Mouse (Mus musculus) G1E (cell line): ENCODE results near the gene Setd2.

Experiments
- CTCF ChIP-seq: IDR thresholded peaks from 2 replicates; pipeline ENCODE4 v1.5.1; 2012; ENCODE audit warnings: low read depth, low read length, inconsistent platforms, mixed read lengths
- GATA1 ChIP-seq: IDR thresholded peaks from 2 replicates; pipeline ENCODE4 v1.6.1; 2012; ENCODE audit warnings: borderline replicate concordance, low read length, inconsistent platforms, mixed read lengths
- POLR2AphosphoS5 ChIP-seq: IDR thresholded peaks from 2 replicates; pipeline ENCODE4 v1.6.1; 2012; ENCODE audit warnings: low read depth, low read length, inconsistent platforms; ENCODE audit not compliant: insufficient replicate concordance
- TAL1 ChIP-seq: conservative IDR thresholded peaks from 2 replicates; pipeline ENCODE4 v1.6.1; 2012; ENCODE audit warnings: low read depth, low read length, inconsistent platforms, mixed read lengths

GRCm38 (mm10) chr9:110624361-110625166 is 92.2 kb downstream of the Setd2 start, which contains the start of gene Nradd:
- no peak for TF ChIP-seq CTCF
- TF ChIP-seq GATA1 = no peak
- TF ChIP-seq TAL1 = no peak
- TF ChIP-seq POLR2AphosphoS5 = no peak
